Mouse (Mus musculus): ENCODE measurements around the gene Foxb1.

GRCm38 (mm10) chr9:69757254-69757653 is 3.5 kb downstream of the Foxb1 start:
- TF ChIP-seq CTCF (IDR thresholded peaks at IDR 0.05; ENCODE audit: low read depth, low read length), result no peak
- no peak for TF ChIP-seq GATA2 (IDR thresholded peaks at IDR 0.05; ENCODE audit: borderline replicate concordance, low read depth, low read length)

All from G1E (cell line).